Mouse (Mus musculus) central nervous system, embryonic 14 days (tissue): ENCODE measurements around the gene Usp43. TPM values are rescaled to one million over a fixed set of nuclear protein-coding genes. Genes with fewer than 3 reads are reported as not detected.

Source experiments
- polyA plus RNA-seq: library from polyadenylated mRNA; depleted of rRNA; stranded (reverse); fragments of >200 nt; gene quantifications from 2 replicates; pipeline ENCODE4 v1.2.3, GENCODE M21; 2012; rRNA removed

Gene Usp43
- 1.1 and 1.2 TPM in 2 replicates for polyA plus RNA-seq

DNA sequence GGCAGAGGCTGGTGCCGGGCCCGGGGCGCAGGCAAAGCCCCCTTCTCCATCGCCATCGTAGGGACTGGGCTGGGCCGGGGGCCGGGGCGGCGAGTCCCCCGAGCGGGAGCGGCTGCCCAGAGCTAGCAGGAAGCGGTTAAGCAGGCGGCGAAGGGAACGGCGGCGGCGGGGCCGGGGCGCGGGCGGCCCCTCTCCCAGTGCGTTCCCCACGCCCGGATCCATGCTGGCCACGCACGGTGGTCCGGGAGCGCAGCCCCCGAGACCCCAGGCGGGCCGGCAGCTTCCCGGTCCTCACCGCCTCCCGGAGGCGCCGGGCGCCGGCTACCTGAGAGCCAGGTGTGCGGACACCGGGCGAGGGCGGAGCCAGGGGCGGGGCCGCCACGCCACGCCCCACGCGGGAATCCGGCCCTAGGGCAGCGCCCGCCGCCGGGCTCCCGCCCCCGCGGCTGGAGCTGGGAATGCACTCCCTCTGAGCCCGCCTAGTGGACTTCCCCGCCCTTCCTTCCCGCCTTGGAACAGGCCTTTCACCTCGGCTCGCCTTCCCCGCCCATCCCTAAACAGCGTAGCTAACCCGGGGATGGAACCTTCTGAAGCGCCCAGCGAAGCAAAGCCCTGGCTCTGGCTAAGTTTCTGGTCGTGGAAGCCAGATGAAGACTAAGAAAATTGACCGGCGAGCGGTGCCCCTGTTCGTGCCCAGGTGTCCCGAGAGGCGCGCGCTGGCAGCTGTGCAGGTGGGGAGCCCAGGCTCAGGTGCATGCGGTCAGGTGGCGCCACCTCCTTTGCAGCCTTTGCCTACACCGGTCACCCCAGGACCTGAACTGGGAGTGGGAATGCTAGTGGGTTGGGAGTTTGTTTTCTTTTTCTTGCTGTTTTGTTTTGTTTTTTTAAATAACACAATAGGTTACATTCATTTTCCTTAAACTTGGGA lies at the start of gene Usp43:
Usp43 (minus strand) TSS at position 327 of the 928 bp plus-strand sequence.

DNA sequence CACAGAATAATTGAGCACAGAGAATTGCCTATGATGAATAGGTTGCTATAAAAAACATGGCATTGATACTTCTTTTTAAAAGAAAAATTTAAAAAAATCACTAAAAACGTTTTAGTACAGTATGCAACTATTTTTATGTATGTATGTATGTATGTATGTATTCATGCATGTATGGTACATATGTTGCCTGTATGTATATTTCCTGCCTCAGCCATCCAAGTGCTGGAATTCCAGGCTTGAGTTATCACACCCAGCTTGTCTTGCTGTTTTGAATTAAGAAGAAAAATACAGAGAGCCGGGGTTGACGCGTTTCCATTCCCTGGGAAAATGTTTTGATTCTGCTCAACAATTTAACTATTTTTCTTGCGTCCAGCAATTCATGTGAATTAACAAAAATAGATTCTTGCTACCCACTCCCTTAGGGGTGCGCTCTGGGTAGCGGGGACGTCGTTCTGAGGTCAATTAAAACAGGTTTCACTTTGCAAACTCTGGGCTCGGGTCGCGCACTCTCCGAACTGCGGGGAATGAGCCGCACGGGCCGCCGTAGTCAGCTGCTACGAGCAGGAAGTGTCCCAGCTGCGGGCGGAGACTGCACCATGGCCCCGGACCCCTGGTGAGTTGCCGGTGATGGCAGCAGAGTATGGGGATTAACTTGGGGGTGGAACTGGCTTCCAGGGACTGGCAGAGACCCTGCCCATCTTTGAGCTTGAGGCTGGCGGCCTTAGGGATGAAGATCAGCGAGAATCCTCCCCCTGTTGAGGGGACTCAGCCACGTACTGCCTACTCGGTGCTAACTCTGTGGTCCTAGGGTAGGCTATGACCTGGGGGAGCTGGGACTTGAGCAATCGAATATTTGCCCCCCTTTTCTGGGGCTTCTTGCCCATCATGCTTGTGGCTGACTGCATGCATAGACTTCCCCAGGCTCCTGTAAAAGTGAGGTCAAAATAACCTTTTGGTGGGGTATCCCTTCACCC lies 44.2 kb upstream of the Usp43 start, which contains the start of gene Stx8:
Stx8 (plus strand) TSS at position 289 of the 974 bp plus-strand sequence.

DNA sequence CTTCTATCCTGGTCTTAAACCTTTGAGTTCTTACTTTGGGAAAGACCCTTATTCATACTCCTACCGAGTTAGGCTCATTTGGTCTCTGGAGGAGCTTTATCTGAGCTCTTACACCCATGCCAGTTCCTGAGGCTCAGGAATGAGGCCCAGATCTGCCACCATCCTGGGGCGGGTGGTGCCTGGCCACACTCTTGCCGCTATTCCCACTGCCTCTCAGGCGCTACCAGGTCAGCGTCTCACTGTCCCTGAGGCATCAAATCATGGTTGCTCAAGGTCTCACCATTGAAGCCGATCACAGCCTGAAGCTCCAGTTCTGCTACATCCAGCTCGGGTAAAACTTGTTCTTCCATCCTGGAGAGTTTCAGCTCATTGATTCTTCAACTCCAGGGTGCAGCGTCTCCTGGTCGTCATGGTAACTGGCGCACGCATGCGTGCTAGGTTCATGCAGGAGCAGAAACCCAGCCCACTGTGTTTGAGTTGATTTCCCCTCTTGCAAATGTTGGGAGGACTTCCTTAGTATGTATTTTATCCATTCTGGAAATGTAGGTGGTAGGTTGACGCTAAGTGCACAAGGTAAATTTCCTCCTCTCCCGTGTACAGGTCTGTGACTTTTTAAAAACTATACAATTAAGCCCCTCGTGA lies 43.4 kb upstream of the Usp43 start, which contains the start of gene Cfap52:
Cfap52 (minus strand) TSS at position 410 of the 642 bp plus-strand sequence.

Other genes with a start within 250 kb of the Usp43 start
- gene Rcvrn, start 226.8 kb downstream of the Usp43 start, polyA plus RNA-seq: 0.18 and 0.20 TPM in 2 replicates
- 0.01 and 0.04 TPM in 2 replicates for gene Glp2r, start 151.0 kb downstream of the Usp43 start, polyA plus RNA-seq
- gene Gsg1l2, start 147.5 kb downstream of the Usp43 start, polyA plus RNA-seq: 0.06 TPM in 1 of 2 replicates, not detected in the other
- 2.0 TPM in 1 of 2 replicates, not detected in the other for gene Dhrs7c, start 124.0 kb downstream of the Usp43 start, polyA plus RNA-seq
- gene Cfap52, start 43.5 kb upstream of the Usp43 start, polyA plus RNA-seq: 2.5 TPM in 2 replicates
- gene Stx8, start 44.0 kb upstream of the Usp43 start, polyA plus RNA-seq: 28.3 and 30.5 TPM in 2 replicates